Mouse (Mus musculus): Measurements from ENCODE around the gene Intu.

DNA sequence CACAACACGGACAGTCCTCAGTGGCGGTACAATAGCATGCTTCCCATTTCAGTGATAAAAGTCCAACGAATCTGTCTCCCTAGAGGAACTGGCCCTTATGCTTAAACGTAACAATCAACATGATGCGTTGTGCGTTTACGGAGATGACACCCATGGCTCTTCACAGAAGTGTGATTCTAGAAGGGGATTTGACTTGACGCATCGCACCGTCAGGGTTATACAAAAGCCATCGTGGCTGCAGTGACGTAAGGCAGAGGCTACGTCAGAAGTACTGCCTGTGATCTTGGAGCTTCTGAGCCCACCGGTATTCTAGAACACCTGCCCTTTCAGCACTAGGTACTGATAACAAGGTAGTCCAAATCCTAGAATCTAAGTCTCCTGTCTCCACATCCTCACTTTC, 8.2 kb upstream of the Intu start:
- TF ChIP-seq CTCF (IDR thresholded peaks at IDR 0.05; ENCODE audit: borderline replicate concordance, extremely low read depth, insufficient read depth, insufficient read length) (no peak), POLR2A (IDR thresholded peaks at IDR 0.05; ENCODE audit: borderline replicate concordance, extremely low read depth, insufficient read depth, insufficient read length, poor library complexity, severe bottlenecking) (no peak)

Data from brain, embryonic 14.5 days (tissue).